Mouse (Mus musculus) E14TG2a.4 (cell line): ENCODE results near the gene Slc9a8.

ENCODE experiments used
- H3K27me3 ChIP-seq: 2 replicates; pipeline ENCODE4 v1.6.1; 2014; ENCODE audit warnings: low read length, control low read depth; ENCODE audit not compliant: insufficient read depth
- H3K36me3 ChIP-seq: 2 replicates; pipeline ENCODE4 v1.6.1; 2014; ENCODE audit warnings: low read length, control low read depth; ENCODE audit not compliant: insufficient read depth
- H3K4me1 ChIP-seq: replicated peaks from 2 replicates; pipeline ENCODE4 v1.6.1; 2014; ENCODE audit warnings: low read depth, low read length, control low read depth
- H3K4me3 ChIP-seq: replicated peaks from 2 replicates; pipeline ENCODE4 v1.5.1; 2014; ENCODE audit warnings: mild to moderate bottlenecking, low read length
- H3K9me3 ChIP-seq: 2 replicates; pipeline ENCODE4 v1.6.1; 2014; ENCODE audit warnings: low read length, control low read depth
- CTCF ChIP-seq: conservative IDR thresholded peaks from 2 replicates; pipeline ENCODE4 v1.5.1; 2014; ENCODE audit warnings: low read length
- NANOG ChIP-seq: IDR thresholded peaks from 2 replicates; pipeline ENCODE4 v1.6.1; 2014; ENCODE audit warnings: borderline replicate concordance, low read length, mixed read lengths
- POU5F1 ChIP-seq: IDR thresholded peaks from 2 replicates; pipeline ENCODE4 v1.6.1; 2014; ENCODE audit warnings: low read length, borderline replicate concordance

Gene Slc9a8

GRCm38 (mm10) chr2:167476200-167476688, 54.7 kb downstream of the Slc9a8 start:
- Histone ChIP-seq H3K27me3 (no peaks in the 10 kb centered on the region), H3K4me3 (no peak overlapping the region), H3K9me3 (no peaks in the 10 kb centered on the region), H3K36me3 (peaks cover 83% of the 10 kb centered on the region), H3K4me1 (peaks cover 35% of the 10 kb centered on the region)
- TF ChIP-seq POU5F1 (no peak), CTCF (no peak), NANOG (no peak)

- Histone ChIP-seq H3K27me3 (no peaks in the 10 kb centered on the region), H3K9me3 (no peaks in the 10 kb centered on the region), H3K36me3 (peaks cover 79% of the 10 kb centered on the region), H3K4me3 (no peak overlapping the region), H3K4me1 (peaks cover 30% of the 10 kb centered on the region)
- no peak for TF ChIP-seq NANOG
- no peak for TF ChIP-seq POU5F1
- TF ChIP-seq CTCF = no peak
Observed at GRCm38 (mm10) chr2:167476762-167477161, 55.2 kb downstream of the Slc9a8 start.

GRCm38 (mm10) chr2:167478128-167478527, 56.6 kb downstream of the Slc9a8 start:
- H3K36me3 ChIP-seq = peaks cover 79% of the 10 kb centered on the region
- H3K4me1 ChIP-seq = peaks cover 34% of the 10 kb centered on the region
- no peaks in the 10 kb centered on the region for H3K27me3 ChIP-seq
- TF ChIP-seq POU5F1 (no peak), CTCF (no peak), NANOG (no peak)
- H3K9me3 ChIP-seq = no peaks in the 10 kb centered on the region
- no peak overlapping the region for H3K4me3 ChIP-seq

GRCm38 (mm10) chr2:167479501-167479900, 58.0 kb downstream of the Slc9a8 start:
- TF ChIP-seq CTCF = no peak
- TF ChIP-seq NANOG = no peak
- no peak for TF ChIP-seq POU5F1
- H3K4me1 ChIP-seq = peaks cover 48% of the 10 kb centered on the region
- no peaks in the 10 kb centered on the region for H3K9me3 ChIP-seq
- no peaks in the 10 kb centered on the region for H3K27me3 ChIP-seq
- H3K36me3 ChIP-seq = peaks cover 79% of the 10 kb centered on the region
- no peak overlapping the region for H3K4me3 ChIP-seq

GRCm38 (mm10) chr2:167482681-167483080, 61.2 kb downstream of the Slc9a8 start:
- Histone ChIP-seq H3K4me1 (peaks cover 58% of the 10 kb centered on the region), H3K4me3 (peak overlapping the region; percentile 29; the same call in 1 of the 2 replicates), H3K9me3 (no peaks in the 10 kb centered on the region), H3K36me3 (peaks cover 79% of the 10 kb centered on the region), H3K27me3 (no peaks in the 10 kb centered on the region)
- no peak for TF ChIP-seq CTCF
- no peak for TF ChIP-seq NANOG
- no peak for TF ChIP-seq POU5F1

GRCm38 (mm10) chr2:167483081-167483826, 61.7 kb downstream of the Slc9a8 start:
- no peaks in the 10 kb centered on the region for H3K9me3 ChIP-seq
- H3K4me1 ChIP-seq = peaks cover 62% of the 10 kb centered on the region
- TF ChIP-seq NANOG = no peak
- TF ChIP-seq CTCF = no peak
- TF ChIP-seq POU5F1 = no peak
- peak overlapping the region; percentile 29; the same call in 1 of the 2 replicates for H3K4me3 ChIP-seq
- no peaks in the 10 kb centered on the region for H3K27me3 ChIP-seq
- H3K36me3 ChIP-seq = peaks cover 80% of the 10 kb centered on the region

- Histone ChIP-seq H3K27me3 (no peaks in the 10 kb centered on the region), H3K4me1 (peaks cover 65% of the 10 kb centered on the region), H3K9me3 (no peaks in the 10 kb centered on the region), H3K36me3 (peaks cover 86% of the 10 kb centered on the region), H3K4me3 (peak overlapping the region; percentile 29; the same call in 1 of the 2 replicates)
- TF ChIP-seq NANOG (no peak), CTCF (peak; percentile 10; the same call in 1 of the 2 replicates)
Observed at GRCm38 (mm10) chr2:167483827-167484410, 62.4 kb downstream of the Slc9a8 start.

- Histone ChIP-seq H3K9me3 (no peaks in the 10 kb centered on the region), H3K27me3 (no peaks in the 10 kb centered on the region), H3K4me1 (peaks cover 72% of the 10 kb centered on the region), H3K36me3 (peaks cover 81% of the 10 kb centered on the region), H3K4me3 (no peak overlapping the region)
- TF ChIP-seq NANOG = no peak
- no peak for TF ChIP-seq POU5F1
- no peak for TF ChIP-seq CTCF
Observed at GRCm38 (mm10) chr2:167484932-167485331, 63.4 kb downstream of the Slc9a8 start.
